Mouse (Mus musculus) lung, postnatal 0 days (tissue): ENCODE results near the gene Cenpm.

ENCODE experiments used
- CTCF ChIP-seq: IDR thresholded peaks from 2 replicates; pipeline ENCODE4 v1.5.1; 2016; ENCODE audit warnings: antibody characterized with exemption, mild to moderate bottlenecking
- EP300 ChIP-seq: IDR thresholded peaks from 2 replicates; pipeline ENCODE4 v1.6.1; 2016; ENCODE audit warnings: antibody characterized with exemption, mild to moderate bottlenecking, control low read depth

DNA sequence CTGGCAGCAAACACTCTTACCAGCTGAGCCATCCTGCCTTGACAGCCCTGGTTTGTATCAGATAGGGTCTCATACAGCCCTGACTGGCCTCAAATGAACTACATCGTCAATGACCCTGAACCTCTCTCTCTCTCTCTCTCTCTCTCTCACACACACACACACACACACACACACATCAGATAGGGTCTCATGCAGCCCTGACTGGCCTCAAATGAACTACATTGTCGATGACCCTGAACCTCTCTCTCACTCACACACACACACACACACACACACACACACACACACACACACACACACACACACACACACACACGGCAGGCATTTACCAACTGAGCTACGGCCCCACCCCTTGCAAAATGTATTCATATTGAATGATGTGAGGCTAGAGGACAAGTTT lies 13.4 kb downstream of the Cenpm start:
- TF ChIP-seq CTCF = no peak
- no peak for TF ChIP-seq EP300
